Mouse (Mus musculus) midbrain, embryonic 16.5 days (tissue): ENCODE results near the gene Palm3. TPM values are rescaled to one million over a fixed set of nuclear protein-coding genes. Genes with fewer than 3 reads are reported as not detected.

Experiments used
- microRNA counts: library from miRNA; unstranded; fragments of <30 nt; microRNA quantifications from one replicate; lab custom pipeline; 2016
- microRNA-seq: library from miRNA; unstranded; fragments of <30 nt; microRNA quantifications from one replicate; pipeline ENCODE4, GENCODE M21; 2017
- polyA plus RNA-seq: library from polyadenylated mRNA; unstranded; fragments of >200 nt; fragmentation: Nextera tagmentation; extraction: Ambion mirVana; gene quantifications from 2 replicates; pipeline ENCODE4 v1.2.1, GENCODE M21; 2015

Palm3 gene
- polyA plus RNA-seq, 1 experiment from 2014 or later = 4.7 TPM

MicroRNAs within 50 kb of the gene (microRNA counts, 519-probe panel; counts per million panel counts)
- microRNA mmu-miR-1199 (lab: Ali Mortazavi, UCI) = 386 counts per million, percentile 18 among the panel's probes with 10 or more counts

Small RNA genes lying within 50 kb of the gene (microRNA-seq; reads per million reads assigned to microRNA genes)
- gene Mir1199 = 0.52 reads per million
- gene Mir8111 = 2.1 reads per million, percentile 6 among the genes with 10 or more reads in this experiment

Other genes starting within 250 kb of the Palm3 start
- 54.8 and 59.8 TPM in 2 replicates for gene Adgrl1, start 121.4 kb upstream of the Palm3 start, polyA plus RNA-seq
- gene Gm10644, start 66.3 kb upstream of the Palm3 start, polyA plus RNA-seq = 0.58 and 0.69 TPM in 2 replicates
- gene Asf1b, start 66.0 kb upstream of the Palm3 start, polyA plus RNA-seq = 6.1 and 6.7 TPM in 2 replicates
- gene Prkaca, start 48.5 kb upstream of the Palm3 start, polyA plus RNA-seq = 225 and 231 TPM in 2 replicates
- 5.4 and 6.3 TPM in 2 replicates for gene Samd1, start 23.8 kb upstream of the Palm3 start, polyA plus RNA-seq
- 1.1 and 1.3 TPM in 2 replicates for gene 1700067K01Rik, start 20.0 kb upstream of the Palm3 start, polyA plus RNA-seq
- gene 2210011C24Rik, start 9.3 kb upstream of the Palm3 start, polyA plus RNA-seq = 0.28 and 0.30 TPM in 2 replicates
- gene Il27ra, start 21.1 kb downstream of the Palm3 start, polyA plus RNA-seq = 0.26 and 0.47 TPM in 2 replicates
- 0.72 and 1.9 TPM in 2 replicates for gene Rln3, start 23.5 kb downstream of the Palm3 start, polyA plus RNA-seq
- gene Gm10643, start 43.7 kb downstream of the Palm3 start, polyA plus RNA-seq = 1.2 and 1.5 TPM in 2 replicates
- gene Rfx1, start 45.4 kb downstream of the Palm3 start, polyA plus RNA-seq = 11.3 and 11.7 TPM in 2 replicates
- 20.6 and 24.7 TPM in 2 replicates for gene Dcaf15, start 83.3 kb downstream of the Palm3 start, polyA plus RNA-seq
- 0.53 and 0.70 TPM in 2 replicates for gene Podnl1, start 104.5 kb downstream of the Palm3 start, polyA plus RNA-seq
- gene Cc2d1a, start 126.5 kb downstream of the Palm3 start, polyA plus RNA-seq = 55.7 and 64.8 TPM in 2 replicates
- 2.1 and 2.5 TPM in 2 replicates for gene 4930432K21Rik, start 126.6 kb downstream of the Palm3 start, polyA plus RNA-seq
- 6.6 and 7.1 TPM in 2 replicates for gene Nanos3, start 163.7 kb downstream of the Palm3 start, polyA plus RNA-seq
- 22.4 and 26.4 TPM in 2 replicates for gene Zswim4, start 215.6 kb downstream of the Palm3 start, polyA plus RNA-seq
- 229 and 244 TPM in 2 replicates for gene D8Ertd738e, start 228.2 kb downstream of the Palm3 start, polyA plus RNA-seq
- 41.1 and 43.4 TPM in 2 replicates for gene Mri1, start 235.9 kb downstream of the Palm3 start, polyA plus RNA-seq
- 23.0 and 25.4 TPM in 2 replicates for gene Ccdc130, start 248.9 kb downstream of the Palm3 start, polyA plus RNA-seq